Mouse (Mus musculus) CH12.LX (cell line): Measurements from ENCODE around the gene Zfp276.
A peak's percentile ranks its signal among the peaks of the same experiment; 100 is the strongest.

Source experiments
- CHD2 ChIP-seq: IDR thresholded peaks from 2 replicates; pipeline ENCODE4 v1.6.1; 2011; ENCODE audit warnings: low read length, improper control_type of control experiment
- CTCF ChIP-seq, 2 experiments: IDR thresholded peaks in 1 of 2; conservative IDR thresholded peaks in 1 of 2; 2 replicates each; pipeline ENCODE4 v1.5.1; 2011 to 2012; ENCODE audit warnings: low read depth in 2 of 2, low read length in 2 of 2, improper control_type of control experiment in 1 of 2, inconsistent platforms in 1 of 2, mild to moderate bottlenecking in 1 of 2, moderate library complexity in 1 of 2
- EP300 ChIP-seq: IDR thresholded peaks from 2 replicates; pipeline ENCODE4 v1.6.1; 2011; ENCODE audit warnings: low read length, improper control_type of control experiment
- JUND ChIP-seq: conservative IDR thresholded peaks from 2 replicates; pipeline ENCODE4 v1.6.1; 2011; ENCODE audit warnings: low read depth, low read length, improper control_type of control experiment
- MAFK ChIP-seq: IDR thresholded peaks from 2 replicates; pipeline ENCODE4 v1.6.1; 2011; ENCODE audit warnings: low read length, improper control_type of control experiment; ENCODE audit not compliant: insufficient replicate concordance
- MAX ChIP-seq: IDR thresholded peaks from 2 replicates; pipeline ENCODE4 v1.6.1; 2011; ENCODE audit warnings: low read length, improper control_type of control experiment
- MEF2A ChIP-seq: IDR thresholded peaks from 2 replicates; pipeline ENCODE4 v1.6.1; 2014; ENCODE audit warnings: low read depth, mild to moderate bottlenecking, inconsistent platforms, low read length, improper control_type of control experiment, borderline replicate concordance
- POLR2A ChIP-seq: IDR thresholded peaks from 2 replicates; pipeline ENCODE4 v1.6.1; 2011; ENCODE audit warnings: low read depth, mild to moderate bottlenecking, improper control_type of control experiment, low read length
- TCF12 ChIP-seq: IDR thresholded peaks from 2 replicates; pipeline ENCODE4 v1.6.1; 2014; ENCODE audit warnings: low read depth, mild to moderate bottlenecking, inconsistent platforms, low read length, improper control_type of control experiment
- USF1 ChIP-seq: IDR thresholded peaks from 2 replicates; pipeline ENCODE4 v1.6.1; 2014; ENCODE audit warnings: low read depth, mild to moderate bottlenecking, inconsistent platforms, low read length, improper control_type of control experiment
- ZC3H11A ChIP-seq: IDR thresholded peaks from 2 replicates; pipeline ENCODE4 v1.6.1; 2012; ENCODE audit warnings: low read depth, mild to moderate bottlenecking, inconsistent platforms, low read length, improper control_type of control experiment
- ZKSCAN1 ChIP-seq: IDR thresholded peaks from 2 replicates; pipeline ENCODE4 v1.6.1; 2012; ENCODE audit warnings: low read depth, inconsistent platforms, low read length, improper control_type of control experiment, borderline replicate concordance
- ZNF384 ChIP-seq: IDR thresholded peaks from 2 replicates; pipeline ENCODE4 v1.6.1; 2012; ENCODE audit warnings: low read depth, low read length, improper control_type of control experiment, inconsistent platforms

DNA sequence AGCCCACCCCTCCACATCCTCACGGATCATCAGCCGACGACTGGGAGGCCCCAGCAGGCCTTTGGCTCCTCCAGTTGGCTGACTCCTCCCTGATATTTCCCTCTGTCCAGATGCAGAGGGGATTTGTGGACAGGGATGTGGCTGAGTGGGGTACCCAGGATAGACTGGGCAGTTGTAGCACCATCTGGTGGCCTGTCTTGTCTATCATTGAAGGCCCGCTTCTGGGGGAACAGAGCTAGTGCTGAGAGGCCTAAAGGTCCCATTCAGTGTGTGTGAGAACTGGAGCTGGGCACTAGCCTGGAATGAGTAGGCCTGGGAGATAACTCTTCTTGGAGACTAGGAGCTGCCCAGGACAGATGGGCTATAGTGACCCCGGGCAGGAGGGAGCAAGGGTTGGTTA lies 22.3 kb upstream of the Zfp276 start:
- TF ChIP-seq ZC3H11A: no peak
- TF ChIP-seq EP300: no peak
- TF ChIP-seq MAX: no peak
- TF ChIP-seq POLR2A: no peak
- TF ChIP-seq USF1: no peak
- TF ChIP-seq CTCF (conservative IDR thresholded peaks at IDR 0.05 in 1 of 2, IDR thresholded peaks at IDR 0.05 in 1 of 2; ENCODE audit: low read depth in 2 of 2, low read length in 2 of 2): peak in 1 of 2 experiments; percentile 23; a peak in 2 of 4 replicates
- no peak for TF ChIP-seq MAFK
- TF ChIP-seq ZKSCAN1: no peak
- TF ChIP-seq ZNF384: no peak
- no peak for TF ChIP-seq MEF2A
- TF ChIP-seq JUND: no peak
- no peak for TF ChIP-seq TCF12
- no peak for TF ChIP-seq CHD2
